Mouse (Mus musculus): ENCODE data around the gene 2300009A05Rik.

Gene 2300009A05Rik

DNA sequence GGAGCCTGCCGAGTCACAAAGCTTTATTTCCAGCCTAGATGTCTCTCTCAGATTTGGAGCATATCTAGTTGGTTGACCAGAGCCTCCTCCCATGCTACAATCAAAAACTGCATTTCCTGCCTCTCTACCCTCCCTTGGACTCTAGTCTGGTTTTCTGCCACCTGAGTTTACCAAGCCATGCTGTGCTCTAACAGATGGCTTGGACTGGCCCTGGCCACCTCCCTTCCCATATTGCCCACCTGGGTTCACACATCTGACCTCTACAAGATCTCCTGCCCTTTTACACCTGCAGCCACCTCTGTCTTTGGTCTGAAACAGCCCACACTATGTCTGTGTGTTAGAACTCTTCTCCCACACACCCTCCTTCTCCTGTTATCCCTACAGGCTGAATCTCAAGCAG lies 50.9 kb downstream of the 2300009A05Rik start:
- no peak for DNase-seq (ENCODE audit: low spot score)

DNA sequence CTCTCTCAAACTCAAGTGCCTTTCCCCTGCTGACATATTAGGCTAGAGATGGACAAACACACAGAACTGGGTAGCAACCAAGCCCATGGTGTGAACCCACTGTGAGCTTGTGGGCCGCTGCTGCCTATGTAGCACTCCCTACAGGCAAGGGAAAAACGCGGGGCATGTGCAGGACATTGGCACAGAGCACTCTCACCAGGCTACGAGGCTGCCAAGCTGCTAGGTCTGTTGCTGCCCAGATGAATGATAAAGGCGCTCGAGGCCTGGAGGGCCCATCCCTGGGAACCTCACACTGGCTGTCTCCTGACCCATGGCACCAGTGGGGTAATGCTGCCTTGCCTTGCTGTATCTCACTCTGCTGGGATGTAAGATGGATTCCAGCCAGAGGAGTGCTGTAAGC lies 53.0 kb downstream of the 2300009A05Rik start:
- no peak for DNase-seq (ENCODE audit: low spot score)

Measured in retina, embryonic 14.5 days (tissue).